ENCODE assay signal across 12 mouse cellular contexts in the genomic region with DNA sequence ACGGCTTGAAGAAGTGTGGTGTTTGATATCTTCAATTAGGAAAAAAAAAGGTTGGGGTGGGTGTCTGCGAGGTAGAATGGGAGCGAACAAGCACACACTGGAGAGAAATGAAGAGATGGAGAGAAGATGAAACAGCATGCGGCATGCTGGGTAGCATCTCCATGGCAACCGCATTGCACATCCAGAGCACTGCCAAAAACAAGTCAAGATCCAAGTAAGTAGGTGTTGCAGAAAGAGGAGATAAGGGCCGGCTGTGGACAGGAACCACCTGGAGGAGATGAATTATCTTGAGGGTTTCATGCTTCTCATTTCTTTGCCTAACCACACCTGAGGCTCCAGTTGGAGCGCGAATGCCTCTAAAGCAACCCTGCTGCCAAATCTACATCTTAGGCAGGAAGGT.
DNase-seq lines count a peak whose midpoint lies in the region; ATAC-seq and TF ChIP-seq lines count a peak whose summit lies in the region.
"Had no signal": no experiment of that assay in that cellular context is flagged by ENCODE, and none has a peak within 500 bp of the region (broad histone marks: within the 10 kb centered on the region; RNA-seq: fewer than 3 reads in every experiment).

No protein-coding gene starts in this region.

- DNase-seq in heart, adult 11 months = peak; percentile 86
- DNase-seq in layer of hippocampus, postnatal 36 days = peak; percentile 50 to 67
- peak; percentile 69 for DNase-seq in midbrain, postnatal 0 days (ENCODE audit: low spot score)
- DNase-seq in spleen, postnatal 14 days (ENCODE audit: low spot score in 2 of 2) = no peak
- DNase-seq in embryo, embryonic 9.5 days (ENCODE audit: extremely low spot score) = no peak
- DNase-seq: kidney, adult 18-20 months had no signal

- H3K4me1 ChIP-seq in heart, embryonic 11.5 days (ENCODE audit: control insufficient read depth, insufficient read depth, low read length) = no peaks in the 10 kb centered on the region
- H3K4me1 ChIP-seq in cortical plate, adult 2 months (ENCODE audit: control insufficient read depth, insufficient read depth, low read length) = peaks cover 31% of the 10 kb centered on the region
- H3K4me1 ChIP-seq in midbrain, postnatal 0 days (ENCODE audit: insufficient read depth, low read length) = peaks cover 22% of the 10 kb centered on the region
- H3K4me1 ChIP-seq in intestine, embryonic 16.5 days (ENCODE audit: control insufficient read depth, insufficient read depth, low read length) = no peaks in the 10 kb centered on the region
- H3K4me1 ChIP-seq: liver, embryonic 12.5 days had no signal

- no peak overlapping the region for H3K27ac ChIP-seq in heart, embryonic 11.5 days (ENCODE audit: low read depth, low read length)
- peak overlapping the region; percentile 89 for H3K27ac ChIP-seq in cortical plate, adult 2 months (ENCODE audit: insufficient read depth, low read length)
- H3K27ac ChIP-seq in midbrain, postnatal 0 days (ENCODE audit: low read depth, low read length) = peak overlapping the region; percentile 4; the same call in 1 of the 2 replicates
- no peak overlapping the region for H3K27ac ChIP-seq in intestine, embryonic 16.5 days (ENCODE audit: low read length)
- H3K27ac ChIP-seq: embryonic facial prominence, embryonic 13.5 days; liver, embryonic 12.5 days had no signal

- 51% methylated on average over 8 of the region's 8 CpGs for WGBS in heart, embryonic 11.5 days (ENCODE audit: insufficient replicate concordance)
- 32% methylated on average over 8 of the region's 8 CpGs for WGBS in midbrain, postnatal 0 days
- WGBS in intestine, embryonic 16.5 days = 57% methylated on average over 8 of the region's 8 CpGs

- H3K27me3 ChIP-seq in heart, embryonic 11.5 days (ENCODE audit: control insufficient read depth, insufficient read depth, low read length) = no peaks in the 10 kb centered on the region
- H3K27me3 ChIP-seq in midbrain, postnatal 0 days (ENCODE audit: insufficient read depth, low read length) = no peaks in the 10 kb centered on the region
- H3K27me3 ChIP-seq in intestine, embryonic 16.5 days (replicated peaks; ENCODE audit: control insufficient read depth, insufficient read depth, low read length) = no peaks in the 10 kb centered on the region
- H3K27me3 ChIP-seq: CH12.LX; embryonic facial prominence, embryonic 13.5 days; liver, embryonic 12.5 days had no signal

- H3K4me2 ChIP-seq in heart, embryonic 11.5 days = no peak overlapping the region
- H3K4me2 ChIP-seq in midbrain, postnatal 0 days (ENCODE audit: low read depth, low read length, poor library complexity, severe bottlenecking) = 0 out of 2 replicates have a peak overlapping the region, but pooled peaks have one; percentile 3
- no peak overlapping the region for H3K4me2 ChIP-seq in intestine, embryonic 16.5 days (ENCODE audit: low read depth, low read length)
- H3K4me2 ChIP-seq: embryonic facial prominence, embryonic 13.5 days; liver, embryonic 12.5 days had no signal

- ATAC-seq in heart, embryonic 11.5 days (replicated peaks; ENCODE audit: insufficient number of reproducible peaks, low FRiP score, low TSS enrichment) = no peak
- ATAC-seq in midbrain, postnatal 0 days (ENCODE audit: low FRiP score) = peak; percentile 81
- ATAC-seq in intestine, embryonic 16.5 days = no peak
- ATAC-seq: liver, embryonic 12.5 days had no signal

- H3K36me3 ChIP-seq in heart, embryonic 11.5 days (ENCODE audit: control insufficient read depth, insufficient read depth, low read length) = no peaks in the 10 kb centered on the region
- no peaks in the 10 kb centered on the region for H3K36me3 ChIP-seq in midbrain, postnatal 0 days (ENCODE audit: insufficient read depth, low read length)
- no peaks in the 10 kb centered on the region for H3K36me3 ChIP-seq in intestine, embryonic 16.5 days (ENCODE audit: control insufficient read depth, insufficient read depth, low read length)
- H3K36me3 ChIP-seq: embryonic facial prominence, embryonic 13.5 days; liver, embryonic 12.5 days had no signal

- TF ChIP-seq POLR2A in cortical plate, adult 2 months (IDR thresholded peaks at IDR 0.05; ENCODE audit: extremely low read depth, insufficient read depth, low read length) = 0 out of 2 replicates have a peak, but pooled peaks have one; percentile 42

- no peak overlapping the region for H3K9ac ChIP-seq in heart, embryonic 11.5 days (ENCODE audit: low read depth, low read length)
- no peak overlapping the region for H3K9ac ChIP-seq in midbrain, postnatal 0 days (replicated peaks; ENCODE audit: low read length, poor library complexity, severe bottlenecking)
- no peak overlapping the region for H3K9ac ChIP-seq in intestine, embryonic 16.5 days (ENCODE audit: low read depth, low read length)
- H3K9ac ChIP-seq: embryonic facial prominence, embryonic 13.5 days; liver, embryonic 12.5 days had no signal

- H3K4me3 ChIP-seq in heart, embryonic 11.5 days (ENCODE audit: low read depth, low read length) = no peak overlapping the region
- H3K4me3 ChIP-seq in cortical plate, adult 2 months (ENCODE audit: insufficient read depth, low read length) = no peak overlapping the region
- no peak overlapping the region for H3K4me3 ChIP-seq in midbrain, postnatal 0 days (ENCODE audit: low read depth, low read length)
- no peak overlapping the region for H3K4me3 ChIP-seq in intestine, embryonic 16.5 days (ENCODE audit: low read length)
- H3K4me3 ChIP-seq: embryonic facial prominence, embryonic 13.5 days; liver, embryonic 12.5 days had no signal

- H3K9me3 ChIP-seq in heart, embryonic 11.5 days (replicated peaks; ENCODE audit: control insufficient read depth, low read length) = no peaks in the 10 kb centered on the region
- H3K9me3 ChIP-seq in midbrain, postnatal 0 days (ENCODE audit: low read length) = no peaks in the 10 kb centered on the region
- no peaks in the 10 kb centered on the region for H3K9me3 ChIP-seq in intestine, embryonic 16.5 days (ENCODE audit: control insufficient read depth, low read length)
- H3K9me3 ChIP-seq: embryonic facial prominence, embryonic 13.5 days had no signal

- no peak for TF ChIP-seq CTCF in cortical plate, adult 2 months (IDR thresholded peaks at IDR 0.05; ENCODE audit: extremely low read depth, insufficient read depth, low read length)
- TF ChIP-seq CTCF in midbrain, postnatal 0 days (IDR thresholded peaks at IDR 0.05) = no peak

Comparison
In these comparisons a context has a peak if more than half of its experiments do, and no peak if none do; other contexts are left out.
1. DNase-seq: peak in heart, adult 11 months (single experiment), layer of hippocampus, postnatal 36 days (2 of 2) and midbrain, postnatal 0 days (single experiment); none in spleen, postnatal 14 days (0 of 2) and embryo, embryonic 9.5 days (single experiment).
2. H3K27ac ChIP-seq: peak in cortical plate, adult 2 months (single experiment) and midbrain, postnatal 0 days (single experiment); none in heart, embryonic 11.5 days (single experiment) and intestine, embryonic 16.5 days (single experiment).